Mouse (Mus musculus) left cerebral cortex, postnatal 14 days (tissue): ENCODE results near the gene Tmem268. TPM values are rescaled to one million over a fixed set of nuclear protein-coding genes. Genes with fewer than 3 reads are reported as not detected.

Experiments
- DNase-seq, 2 experiments: peaks; one replicate each; pipeline ENCODE4 v3.0.0; 2021 to 2022; ENCODE audit warnings: low spot score in 2 of 2, mixed read lengths in 1 of 2
- intact Hi-C: fragments of 180-260 bp; cut with DNase I; formaldehyde crosslinking; loops from one replicate; pipeline ENCODE4 v1.15.1; 2025
- total RNA-seq, 2 experiments: library from RNA; stranded (reverse); gene quantifications; 2 replicates each; pipeline ENCODE4 v1.2.3; 2021

Tmem268 gene
- total RNA-seq, 2 experiments from 2014 or later, result 9.4 to 9.5 TPM

DNA sequence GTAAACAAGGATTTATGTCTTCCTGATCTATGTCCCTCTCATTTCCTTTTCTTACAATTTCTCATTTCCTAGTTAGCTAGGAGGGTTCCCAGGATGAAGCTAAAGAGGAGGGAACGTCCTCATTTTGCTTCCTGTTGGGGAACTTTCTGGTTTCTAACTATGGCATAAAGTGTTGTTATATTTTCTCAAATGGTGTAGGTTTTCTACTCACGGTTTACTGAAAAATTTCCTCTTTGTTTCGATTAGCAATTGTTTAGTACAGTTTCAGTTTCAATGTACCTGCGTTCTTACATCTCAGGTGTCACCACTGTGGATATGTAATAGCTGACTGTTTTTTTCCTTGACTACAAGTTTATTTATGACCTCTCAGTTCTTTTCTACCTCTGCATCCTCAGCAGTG, 32.0 kb downstream of the Tmem268 start:
- DNase-seq, result no peak
- intact Hi-C loops, result no loop called here

DNA sequence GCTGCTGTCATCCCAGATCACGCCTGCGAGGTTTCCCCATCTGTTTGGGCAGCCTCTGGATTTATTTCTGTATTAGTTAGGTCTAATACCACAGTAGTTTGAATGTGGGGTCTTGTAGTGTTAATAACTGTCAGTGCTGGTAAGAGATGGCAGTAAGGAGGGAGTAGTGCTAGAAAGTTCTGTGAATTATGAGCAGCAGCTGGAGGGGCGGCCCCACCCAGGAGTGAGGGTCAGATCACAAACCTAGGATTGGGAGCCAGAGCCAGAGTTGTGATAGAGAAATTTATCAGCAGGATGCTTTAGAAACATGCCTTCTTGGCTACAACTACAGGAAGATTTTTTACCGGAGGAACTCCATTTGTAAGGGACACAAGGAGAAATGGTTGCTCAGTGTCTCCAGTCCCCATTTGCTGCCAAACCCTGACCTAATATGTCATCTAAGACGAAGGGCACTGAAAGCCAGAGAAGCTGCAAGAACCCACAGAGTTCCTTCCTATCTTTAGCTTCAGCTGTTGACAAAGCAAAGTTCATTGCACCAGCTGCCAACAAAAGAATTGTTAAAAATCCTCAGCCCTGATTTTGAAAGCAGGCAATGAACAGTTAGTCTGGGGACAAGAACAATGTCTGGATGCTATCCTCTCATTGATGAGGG, 36.0 kb downstream of the Tmem268 start:
- DNase-seq, result no peak
- intact Hi-C loops, result no loop called here

DNA sequence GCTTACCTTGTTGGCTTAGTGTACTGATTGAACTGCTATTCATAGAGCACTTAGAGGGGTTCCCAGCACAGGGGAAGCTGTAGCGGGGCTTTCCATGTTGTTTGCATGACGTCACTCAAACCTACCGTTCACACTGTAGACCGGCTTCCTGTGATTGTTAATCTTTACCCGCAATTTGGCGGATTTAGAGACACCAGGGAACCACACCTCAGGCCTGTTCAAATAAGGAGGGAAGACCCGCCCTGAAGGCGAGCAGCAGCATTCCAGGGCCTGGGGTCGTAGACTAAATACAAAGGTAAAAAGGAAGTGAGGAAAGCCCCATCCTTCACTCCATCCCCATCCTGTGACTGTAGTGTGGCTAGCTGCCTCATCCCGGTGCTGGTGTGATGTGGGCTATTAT, 36.7 kb downstream of the Tmem268 start:
- intact Hi-C loops, result no loop called here

DNA sequence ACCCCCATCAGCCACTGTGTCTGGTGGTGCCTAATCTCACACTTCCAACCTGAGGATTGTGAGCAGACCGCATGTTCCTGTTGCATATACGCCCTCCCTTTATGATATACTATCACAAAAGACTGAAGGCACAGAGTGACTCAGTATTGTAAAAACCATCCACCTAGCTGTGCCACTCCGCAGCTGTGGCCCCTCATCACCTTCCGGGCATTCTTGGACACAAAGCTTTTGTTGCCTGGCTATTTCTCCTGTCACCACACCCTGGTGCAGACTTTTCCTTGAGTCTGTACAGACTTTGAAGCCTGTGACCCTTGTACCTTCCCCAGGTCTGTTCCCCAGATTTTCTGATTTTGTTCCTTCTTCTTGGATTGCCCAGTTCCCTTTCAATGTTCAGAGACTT, 37.4 kb downstream of the Tmem268 start:
- intact Hi-C loops, result no loop called here
- DNase-seq, result no peak

More for the DNA sequence above, 36.7 kb downstream of the Tmem268 start:
- no peak for DNase-seq

DNA sequence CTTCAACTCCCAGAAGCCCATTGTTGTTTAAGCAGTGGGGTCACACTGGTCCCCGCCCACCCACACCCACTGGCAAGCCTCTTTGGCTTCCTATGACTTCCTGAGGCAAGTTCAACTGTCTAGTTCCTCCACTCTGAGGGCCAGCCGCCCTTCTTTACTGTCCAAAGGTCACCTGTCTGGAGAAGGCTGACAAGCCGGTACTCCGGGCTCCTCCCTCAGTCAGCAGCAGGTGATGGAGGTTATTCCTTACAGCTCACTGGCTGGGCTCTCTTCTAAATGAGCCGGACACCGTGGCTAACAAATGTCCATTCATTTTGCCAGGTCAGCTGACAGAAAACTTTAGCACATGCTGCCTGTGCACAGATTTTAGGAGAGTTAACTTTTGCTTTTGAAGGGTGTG, 42.2 kb downstream of the Tmem268 start:
- DNase-seq, result no peak
- intact Hi-C loops, result no loop called here

DNA sequence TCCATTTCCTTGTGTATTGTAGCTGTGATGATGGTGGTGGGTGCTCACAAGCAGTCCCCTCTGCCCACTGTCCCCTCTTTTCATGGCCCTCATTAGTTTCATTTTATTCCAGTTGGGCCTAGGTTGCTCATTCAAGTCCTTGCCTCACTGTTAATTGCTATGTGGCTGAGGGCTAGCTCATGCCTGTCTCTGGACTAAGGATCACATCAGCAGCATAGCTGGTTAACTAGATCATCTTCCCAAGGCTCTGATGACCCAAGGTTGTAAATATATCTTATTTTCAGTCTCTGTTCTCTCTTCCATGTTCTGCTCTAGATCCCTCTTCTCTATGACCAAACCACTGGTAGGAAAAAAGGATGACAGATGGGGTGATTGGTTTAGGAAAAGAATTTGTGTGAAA, 42.7 kb downstream of the Tmem268 start:
- intact Hi-C loops, result no loop called here
- DNase-seq, result no peak

DNA sequence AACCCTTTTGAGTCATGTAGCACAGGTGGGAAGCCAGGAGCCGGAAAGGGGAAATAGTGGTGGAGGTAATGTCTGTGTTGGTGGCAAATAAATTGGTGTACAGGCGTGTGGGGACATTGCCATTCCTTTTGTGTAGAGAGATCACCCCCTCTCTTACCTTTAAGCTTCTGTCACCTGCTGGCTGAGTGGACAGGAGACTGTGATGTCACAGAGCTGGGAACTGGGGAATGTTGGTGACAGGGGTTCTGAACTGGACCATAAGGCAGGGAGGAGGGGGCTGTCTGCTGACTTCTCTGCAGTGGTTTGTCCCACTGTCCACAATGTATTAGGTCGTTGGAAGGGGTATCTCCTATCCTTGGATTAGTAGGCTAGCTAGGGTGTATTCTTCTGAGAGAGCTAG, 46.4 kb downstream of the Tmem268 start, which contains the start of gene Gm11213:
TSS of gene Gm11213 (minus strand) at position 317 of the 400 bp plus-strand sequence.
- intact Hi-C loops, result no loop called here
- no peak for DNase-seq

DNA sequence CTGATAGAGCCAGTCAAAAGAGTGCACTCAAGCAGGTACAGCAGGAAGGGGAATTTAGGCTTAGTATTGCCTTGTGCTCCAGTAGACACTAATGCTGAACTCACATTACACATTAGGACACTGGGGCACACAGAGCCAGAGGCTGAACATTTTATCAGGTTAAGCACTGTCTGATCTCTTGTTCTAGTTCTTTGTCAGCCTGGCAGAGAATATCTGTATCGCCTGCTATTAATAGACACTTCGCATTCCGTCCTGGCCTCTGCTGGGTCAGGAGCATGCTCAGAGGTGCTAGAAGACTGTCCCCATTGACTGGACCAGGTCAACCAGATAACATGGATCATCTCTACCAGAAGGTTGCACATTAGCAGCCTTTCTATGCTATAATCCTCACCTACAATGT, 47.0 kb downstream of the Tmem268 start:
- intact Hi-C loops, result no loop called here

DNA sequence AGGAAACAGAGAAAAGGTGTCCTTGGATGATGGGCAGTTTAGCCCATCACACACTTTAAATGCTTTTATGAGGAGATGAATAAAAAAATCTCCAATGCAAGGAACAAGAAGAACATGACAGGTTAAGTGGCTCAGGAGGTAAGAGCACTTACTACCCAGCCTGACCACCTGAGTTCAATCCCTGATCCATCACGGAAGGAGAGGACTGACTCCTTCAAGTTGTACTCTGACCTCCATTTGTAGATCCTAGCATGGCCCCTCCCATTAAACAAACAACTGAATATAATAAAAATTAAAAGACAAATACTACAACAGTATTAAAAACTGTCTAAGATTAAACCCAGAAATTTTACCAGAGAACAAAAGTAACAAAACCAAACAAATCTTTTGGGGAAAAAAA, 47.4 kb downstream of the Tmem268 start:
- no peak for DNase-seq
- intact Hi-C loops, result no loop called here

More for the DNA sequence above, 47.0 kb downstream of the Tmem268 start:
- DNase-seq, result no peak

DNA sequence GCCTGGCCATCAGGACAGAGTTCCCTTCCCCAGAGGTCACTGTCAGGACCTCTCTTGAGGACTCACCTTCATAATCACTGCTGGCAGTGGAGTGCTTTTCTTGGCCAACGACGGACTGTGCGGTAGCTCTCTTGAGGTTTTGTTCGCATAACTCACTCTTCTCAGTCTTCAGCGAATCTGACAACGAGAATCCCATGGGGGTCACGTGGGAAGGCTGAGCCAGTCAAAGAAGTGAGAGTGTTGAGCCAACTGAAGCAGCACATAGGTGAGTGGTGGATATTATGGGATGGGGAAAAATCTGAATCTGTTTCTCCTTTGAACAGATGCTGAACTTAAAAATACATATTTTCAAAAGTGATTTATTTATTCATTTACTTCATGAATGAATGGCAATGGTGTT, 49.8 kb downstream of the Tmem268 start:
- no peak for DNase-seq
- intact Hi-C loops, result no loop called here

DNA sequence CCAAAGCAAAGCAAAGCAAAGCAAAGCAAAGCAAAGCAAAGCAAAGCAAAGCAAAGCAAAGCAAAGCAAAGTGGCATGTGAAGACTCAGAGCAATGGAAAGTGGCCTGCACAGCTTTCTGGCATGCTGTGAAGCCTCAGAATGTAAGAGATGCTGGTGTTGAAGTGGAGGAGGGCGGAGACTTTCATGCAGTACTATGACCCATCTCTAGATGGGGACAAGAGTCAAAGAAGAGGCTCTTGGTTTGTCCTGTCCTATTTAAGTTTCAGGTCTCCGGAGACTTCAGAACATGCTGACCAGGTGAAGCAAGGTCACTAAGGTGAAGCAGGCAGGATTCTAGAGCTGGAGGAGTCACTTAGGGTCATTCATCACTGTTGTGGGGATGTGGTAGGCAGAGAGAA, 63.3 kb downstream of the Tmem268 start:
- DNase-seq, result no peak
- intact Hi-C loops, result no loop called here

DNA sequence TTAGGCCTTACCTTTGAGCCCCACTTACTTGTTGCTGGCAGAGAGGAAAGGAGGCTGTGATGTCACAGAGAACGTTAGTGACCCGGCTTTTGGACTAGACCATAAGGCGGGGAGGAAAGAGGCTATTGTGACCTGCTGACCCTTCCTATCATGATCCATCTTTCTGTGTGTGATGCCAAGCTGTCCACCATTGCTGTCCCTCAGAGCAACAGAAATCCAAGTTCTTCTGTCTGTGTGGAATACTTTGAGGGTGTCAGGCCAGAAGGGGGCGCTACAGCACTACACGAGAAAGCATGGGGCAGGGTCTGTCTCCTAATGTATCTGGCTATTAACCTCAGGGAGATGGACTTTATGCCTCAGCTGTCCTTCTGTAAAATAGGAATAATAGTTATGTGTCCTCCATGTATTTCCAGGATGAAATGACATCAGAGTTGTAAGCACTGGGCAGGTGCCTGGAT, 63.8 kb downstream of the Tmem268 start, which contains the start of gene Tex48:
TSS of gene Tex48 (minus strand) at position 51 of the 458 bp plus-strand sequence.
- no peak for DNase-seq
- intact Hi-C loops, result no loop called here

DNA sequence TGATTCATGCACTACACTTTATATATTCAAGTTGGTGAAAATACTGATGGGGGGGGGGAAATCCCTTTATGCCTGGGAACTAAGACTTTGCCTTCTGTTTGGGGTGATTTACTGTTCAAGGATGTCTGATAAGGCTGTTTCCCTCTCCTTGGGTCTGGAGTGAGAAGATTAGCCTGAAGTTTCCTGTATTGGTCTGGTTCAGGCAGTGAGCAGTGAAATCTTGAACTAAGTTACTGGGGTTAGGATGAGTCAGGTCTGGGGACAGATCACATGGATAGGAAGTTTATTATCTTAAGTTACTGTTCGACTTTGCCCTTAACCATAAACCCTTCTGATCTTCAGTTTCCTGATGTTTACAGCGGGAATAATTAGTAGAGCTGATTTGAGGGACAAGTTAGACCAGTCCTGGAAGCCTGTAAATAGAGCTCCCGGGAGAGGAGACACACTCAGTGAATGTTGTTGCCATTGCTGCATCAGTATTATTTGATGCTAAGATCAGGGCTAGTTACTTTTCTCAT, 67.0 kb downstream of the Tmem268 start:
- DNase-seq, result no peak

DNA sequence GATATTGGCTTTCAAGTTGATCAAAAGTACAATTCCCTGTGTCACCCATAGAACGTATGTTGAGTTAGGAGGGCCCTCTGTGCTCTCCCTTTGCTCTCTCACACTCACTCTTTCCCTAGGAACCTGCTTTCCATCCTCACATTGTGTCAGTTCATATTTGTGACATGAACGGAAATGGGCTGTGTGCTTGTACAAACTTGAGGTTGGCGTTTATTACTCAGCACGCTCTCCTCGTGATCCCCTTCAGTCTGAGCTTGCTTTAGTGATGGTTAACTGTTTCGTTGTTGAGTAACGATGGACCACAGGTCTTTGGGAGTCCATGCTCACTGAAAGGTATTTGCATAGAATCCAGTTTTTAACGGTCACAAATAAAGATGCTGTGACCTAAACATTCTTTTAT, 68.5 kb downstream of the Tmem268 start:
- intact Hi-C loops, result no loop called here
- DNase-seq, result no peak

More for the DNA sequence above, 67.0 kb downstream of the Tmem268 start:
- intact Hi-C loops, result no loop called here

DNA sequence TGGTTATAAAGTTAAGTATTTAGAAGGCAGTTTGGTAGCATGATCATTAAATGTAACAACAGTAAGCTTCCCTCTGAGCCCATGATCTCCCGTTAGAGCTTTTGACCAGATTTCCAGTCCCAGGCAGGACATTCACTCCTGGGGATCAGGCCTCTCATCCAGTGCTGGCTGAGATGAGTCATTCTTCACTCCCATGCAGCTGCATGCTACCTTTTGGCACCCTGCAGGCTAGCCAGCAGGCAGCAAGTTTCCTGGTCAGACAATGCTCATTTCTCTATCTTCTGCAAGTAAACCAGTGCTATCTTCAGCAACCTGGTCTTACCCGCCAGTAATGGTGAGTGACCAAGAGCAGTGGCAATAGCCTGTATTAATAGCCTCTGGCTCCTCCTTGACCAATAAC, 74.6 kb downstream of the Tmem268 start:
- no peak for DNase-seq
- intact Hi-C loops, result no loop called here

Other genes with a start within 250 kb of the Tmem268 start
- not detected for gene Orm1, start 214.2 kb upstream of the Tmem268 start, total RNA-seq
- gene Orm3, start 202.6 kb upstream of the Tmem268 start, total RNA-seq, result not detected
- gene Orm2, start 196.3 kb upstream of the Tmem268 start, total RNA-seq, result not detected
- gene Akna, start 155.4 kb upstream of the Tmem268 start, total RNA-seq, result 1 to 10 TPM; 3.9 to 4.0 TPM
- 10 to 100 TPM; 46.6 to 51.2 TPM for gene Whrn, start 62.8 kb upstream of the Tmem268 start, total RNA-seq
- gene Atp6v1g1, start 14.0 kb upstream of the Tmem268 start, total RNA-seq, result 100 to 1,000 TPM; 132 to 140 TPM
- not detected for gene Gm11213, start 46.5 kb downstream of the Tmem268 start, total RNA-seq
- not detected for gene Tex48, start 63.6 kb downstream of the Tmem268 start, total RNA-seq
- not detected for gene Gm11214, start 104.6 kb downstream of the Tmem268 start, total RNA-seq
- under 1 TPM; 0.21 to 0.26 TPM for gene Tnfsf15, start 186.3 kb downstream of the Tmem268 start, total RNA-seq